Mouse (Mus musculus) thymus, adult 18-20 months (tissue): ENCODE measurements at regions not wholly inside any gene's neighbourhood (a gene's known extent, or its start where the extent isn't known, plus 50 kb on each side); places are given as distances from the start of the nearest gene placed in this dataset.
"Not testable (repeated sequence)": the region's sequence is repeated elsewhere in the genome, so short reads cannot be mapped to it uniquely, and the experiment has no call there.

Experiments
- DNase-seq, 2 experiments: peaks; one replicate each; pipeline ENCODE4 v3.0.0; 2022; ENCODE audit warnings: mixed read lengths in 2 of 2

- no peak for DNase-seq
Measured at GRCm38 (mm10) chr8:126772748-126773147, 172.9 kb downstream of the Tomm20 start.

DNA sequence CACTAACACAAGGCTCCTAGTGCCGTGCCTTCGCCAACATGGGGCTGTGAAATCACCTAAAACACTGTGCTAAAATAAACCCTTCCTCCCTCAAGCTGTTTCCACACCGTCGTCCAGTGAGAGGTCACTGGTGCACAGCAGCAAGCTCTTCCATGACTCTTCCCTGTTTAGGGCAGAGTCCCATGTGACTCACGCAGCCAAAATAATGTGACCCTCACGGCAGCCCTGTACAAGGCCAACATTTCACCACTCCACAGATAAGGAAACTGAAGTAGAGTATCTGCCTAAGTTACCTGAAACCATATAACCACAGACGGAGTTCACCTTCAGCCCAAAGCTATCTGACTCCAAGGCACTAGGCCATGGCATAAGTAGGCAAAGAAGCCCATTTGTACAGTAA lies 173.4 kb downstream of the Tomm20 start:
- no peak for DNase-seq

- not testable (repeated sequence) for DNase-seq
Measured at GRCm38 (mm10) chr8:126770374-126770773, 175.3 kb downstream of the Tomm20 start.

DNA sequence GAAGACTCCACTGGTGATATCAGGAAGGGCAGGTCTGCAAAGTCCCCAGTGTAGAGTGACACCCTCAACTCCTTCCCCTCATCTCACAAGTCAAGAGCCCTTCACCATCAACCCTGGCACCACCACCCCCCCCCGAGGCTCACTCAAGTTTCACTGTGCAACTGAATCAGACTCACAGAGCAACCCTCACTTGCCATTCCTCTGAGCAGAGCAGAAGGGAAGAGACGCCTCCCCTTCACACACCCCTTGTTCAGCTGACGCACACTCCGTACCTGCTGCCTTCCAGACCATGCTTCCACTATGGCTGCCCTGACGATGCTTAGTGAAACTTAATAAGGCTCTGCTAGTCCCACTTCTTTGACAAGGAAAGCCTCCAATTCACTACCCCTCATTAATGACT lies 174.4 kb upstream of the Irf2bp2 start:
- DNase-seq = no peak

GRCm38 (mm10) chr8:126767341-126767740 lies 173.6 kb upstream of the Irf2bp2 start:
- DNase-seq = no peak

DNA sequence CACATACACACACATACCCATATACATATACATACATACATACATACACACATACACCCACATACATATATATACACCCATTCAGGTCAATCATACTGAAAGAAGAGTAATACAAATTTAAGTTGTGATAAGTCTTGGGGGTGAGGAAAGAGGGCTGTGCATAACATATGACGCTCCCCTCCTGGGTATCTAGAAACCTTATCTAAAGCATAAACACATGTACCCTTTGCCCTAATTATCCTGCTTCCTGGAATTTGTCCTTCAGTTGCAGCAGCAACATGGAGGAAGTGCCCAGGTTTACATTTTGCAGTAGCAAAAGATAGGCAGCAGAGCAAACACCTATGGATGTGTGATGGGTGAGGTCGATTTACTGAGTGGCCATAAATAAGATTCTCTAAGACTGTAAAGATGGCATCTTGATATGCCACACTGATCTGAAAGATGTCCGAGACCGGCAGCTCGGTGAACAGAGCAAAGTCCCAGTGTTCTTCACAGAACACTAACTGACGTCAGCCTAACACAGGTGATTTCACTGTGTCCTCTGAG lies 172.0 kb upstream of the Irf2bp2 start:
- no peak for DNase-seq

DNA sequence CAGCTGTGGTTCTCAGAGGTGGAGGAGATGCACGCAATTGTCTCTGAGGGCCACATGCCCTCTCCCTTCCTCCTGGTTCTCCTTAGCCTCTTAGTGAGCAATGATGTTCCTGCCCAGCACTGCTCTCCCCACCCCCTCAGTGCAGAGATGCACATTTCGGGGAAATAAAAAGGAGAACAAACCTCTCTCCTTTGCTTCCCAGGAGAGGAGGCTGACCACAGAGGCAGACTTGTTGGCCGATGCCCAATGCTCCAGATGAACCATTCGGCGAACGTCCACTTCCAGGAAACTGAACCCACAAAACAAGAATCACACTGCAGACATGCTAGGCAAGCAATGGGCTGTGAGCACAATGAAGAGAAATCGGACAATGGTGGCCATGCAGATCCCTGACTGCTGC lies 169.8 kb upstream of the Irf2bp2 start:
- DNase-seq = no peak

- no peak for DNase-seq
Measured at GRCm38 (mm10) chr8:126759711-126760110, 165.9 kb upstream of the Irf2bp2 start.

DNA sequence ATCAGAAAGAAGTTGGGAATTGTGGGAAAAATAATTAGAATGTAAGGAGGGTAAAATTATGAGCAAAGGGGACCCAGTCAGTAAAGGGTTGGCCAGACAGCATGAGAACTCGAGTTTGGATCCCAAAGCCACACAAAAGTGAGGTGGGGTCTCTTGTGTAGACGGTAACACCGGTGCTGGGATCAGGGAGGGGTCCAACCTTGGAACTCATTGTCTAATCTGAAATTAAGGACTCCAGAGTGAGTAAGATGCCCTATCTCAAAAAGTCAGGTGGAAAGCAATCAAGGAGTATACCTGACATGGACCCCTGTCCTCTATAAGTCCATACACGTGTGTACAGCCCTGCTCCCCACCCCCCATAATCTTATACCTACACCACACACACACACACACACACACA lies 165.2 kb upstream of the Irf2bp2 start:
- no peak for DNase-seq

GRCm38 (mm10) chr8:126757951-126758757 lies 164.4 kb upstream of the Irf2bp2 start:
- DNase-seq = peak; percentile 47 to 69

- no peak for DNase-seq
Measured at GRCm38 (mm10) chr8:126756300-126757097, 162.7 kb upstream of the Irf2bp2 start.

- DNase-seq = no peak
Measured at GRCm38 (mm10) chr8:126755669-126756068, 161.9 kb upstream of the Irf2bp2 start.

DNA sequence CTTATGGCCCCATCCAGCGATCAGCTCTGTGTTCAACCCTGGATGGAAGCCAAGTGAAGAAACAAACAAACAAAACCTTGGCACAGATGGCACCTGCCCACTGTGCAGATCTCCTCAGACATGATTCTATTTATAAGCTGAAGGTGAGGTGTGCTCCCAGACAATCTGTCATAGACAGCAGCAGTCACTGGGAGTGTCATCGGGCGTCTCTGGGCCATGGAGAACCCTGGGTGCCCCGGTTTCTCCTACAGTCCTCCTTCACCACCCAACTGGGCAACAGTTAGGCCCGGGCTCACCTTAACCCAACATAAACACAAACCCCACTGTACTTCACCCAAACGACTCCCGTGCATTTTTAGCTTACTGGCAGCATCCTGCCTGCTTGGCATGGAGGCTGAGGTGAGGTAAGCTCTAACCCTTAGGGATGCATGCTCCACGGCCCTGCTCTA lies 160.6 kb upstream of the Irf2bp2 start:
- DNase-seq = no peak

DNA sequence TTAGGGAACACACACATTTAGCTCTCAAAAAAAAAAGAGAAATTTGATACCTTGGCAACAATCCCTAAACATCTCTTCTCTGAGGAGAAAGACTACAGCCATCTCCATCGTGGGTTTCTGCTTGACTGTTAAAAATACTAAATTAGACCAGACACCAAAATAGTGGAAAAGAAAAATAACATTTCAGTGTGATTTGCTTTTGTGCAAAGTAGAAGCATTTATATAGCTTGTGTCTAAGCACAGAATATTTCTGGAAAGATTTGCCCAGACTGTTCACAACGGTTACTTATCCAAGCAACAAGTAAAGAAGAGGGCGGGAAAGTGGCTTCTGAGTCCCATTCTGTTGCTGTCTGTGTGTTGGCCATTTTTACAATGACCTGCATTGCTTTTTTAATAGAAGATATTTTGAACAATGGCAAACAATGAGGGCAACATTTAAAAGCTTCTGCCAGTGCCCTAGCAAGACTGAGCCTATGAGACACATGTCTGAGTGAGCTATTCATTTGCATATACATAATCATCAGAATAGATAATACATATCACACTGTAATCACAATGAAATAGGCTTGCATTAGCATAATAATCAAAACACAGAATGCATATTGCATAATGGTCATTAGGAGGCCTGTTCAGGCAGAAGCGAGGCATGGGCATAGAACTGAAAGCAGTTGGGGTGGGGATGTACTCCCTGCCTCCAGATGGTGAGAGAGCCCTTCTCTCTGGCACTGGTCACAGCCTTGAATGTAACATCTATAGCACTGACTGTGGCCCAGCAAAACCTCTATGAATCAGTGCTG lies 159.5 kb upstream of the Irf2bp2 start:
- no peak for DNase-seq

DNA sequence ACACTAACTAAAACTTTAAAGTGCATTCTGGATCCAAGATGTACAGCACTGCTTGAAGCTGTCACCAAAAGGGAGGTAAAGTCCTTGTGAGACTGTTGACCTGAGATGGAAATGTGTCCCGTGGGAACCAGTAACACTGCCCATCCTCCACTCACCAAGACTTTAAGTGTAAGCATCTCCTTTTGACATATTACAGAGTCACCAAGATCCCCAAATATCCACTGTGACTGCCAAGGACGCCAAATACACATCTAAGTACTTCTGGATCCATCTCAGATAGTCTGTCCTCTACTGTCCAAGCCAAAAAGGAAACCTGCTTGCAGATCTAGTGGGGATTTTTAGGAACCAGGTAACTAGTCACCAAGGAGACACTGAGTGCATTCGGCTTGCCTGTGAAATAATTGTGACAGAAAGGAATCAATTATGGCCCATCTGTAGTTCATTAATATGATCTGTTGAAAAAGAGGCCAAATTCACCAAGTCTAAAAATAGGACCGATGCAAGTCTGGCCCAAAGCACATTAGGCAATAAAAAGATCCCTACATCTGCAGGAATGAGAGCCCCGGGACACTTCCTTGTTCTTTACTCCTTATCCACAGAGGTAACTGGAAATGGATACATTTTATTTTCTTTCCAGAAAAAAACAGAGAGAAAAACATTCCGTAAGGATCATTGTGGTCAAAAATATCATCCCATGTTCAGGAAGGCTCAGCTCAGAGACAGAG lies 157.8 kb upstream of the Irf2bp2 start:
- DNase-seq = no peak

- DNase-seq = no peak
Measured at GRCm38 (mm10) chr8:126745992-126746775, 152.4 kb upstream of the Irf2bp2 start.

DNA sequence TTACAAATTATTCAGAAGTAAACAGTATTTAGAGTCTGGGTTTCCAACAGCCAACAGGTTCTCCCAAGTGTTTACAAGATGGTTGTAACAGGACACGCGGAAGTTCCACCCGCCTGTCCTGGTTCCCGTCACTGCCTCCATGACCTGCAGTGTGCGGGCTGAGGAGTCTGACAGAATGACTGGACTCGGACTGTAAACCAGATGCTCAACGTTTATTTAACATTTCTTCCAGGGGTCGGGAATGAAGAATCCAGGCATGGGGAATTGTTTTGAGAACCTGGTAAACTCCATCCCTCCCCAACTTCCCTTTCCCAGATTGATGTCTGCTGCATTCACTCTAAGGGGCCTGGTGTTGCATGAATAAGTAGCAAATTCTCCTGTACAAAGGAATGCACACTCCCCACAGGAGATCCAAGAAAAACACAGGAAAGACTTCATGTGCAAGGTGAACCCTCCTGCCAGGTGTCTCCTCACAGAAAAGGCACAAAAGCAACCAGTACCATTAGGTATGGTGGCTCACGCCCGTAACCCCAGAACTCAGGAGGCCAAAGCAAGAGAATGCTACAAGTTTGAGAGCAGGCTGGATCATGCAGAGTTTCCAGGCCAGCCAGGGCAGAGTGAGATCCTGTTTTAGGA lies 151.1 kb upstream of the Irf2bp2 start:
- DNase-seq = no peak

GRCm38 (mm10) chr8:126743296-126743695 lies 149.5 kb upstream of the Irf2bp2 start:
- DNase-seq = no peak

DNA sequence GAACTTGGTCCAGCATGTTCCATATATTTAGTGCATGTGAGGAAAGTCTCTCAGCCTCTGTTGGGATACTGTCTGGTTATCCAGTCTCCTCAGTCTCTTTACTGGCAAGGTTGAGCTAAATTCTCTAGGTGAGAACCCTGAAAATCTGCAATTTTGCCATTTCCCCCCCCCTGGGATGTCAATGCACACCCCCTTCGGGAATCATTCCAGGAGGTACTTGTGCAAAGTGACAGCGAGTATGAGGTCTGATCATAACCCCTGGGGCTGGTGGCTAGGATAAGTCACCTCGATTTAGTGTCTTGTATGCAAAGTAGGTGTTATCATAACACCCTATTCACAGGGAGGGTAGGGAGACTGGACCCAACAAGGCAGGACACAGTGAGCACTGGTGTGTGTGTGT lies 148.3 kb upstream of the Irf2bp2 start:
- no peak for DNase-seq

DNA sequence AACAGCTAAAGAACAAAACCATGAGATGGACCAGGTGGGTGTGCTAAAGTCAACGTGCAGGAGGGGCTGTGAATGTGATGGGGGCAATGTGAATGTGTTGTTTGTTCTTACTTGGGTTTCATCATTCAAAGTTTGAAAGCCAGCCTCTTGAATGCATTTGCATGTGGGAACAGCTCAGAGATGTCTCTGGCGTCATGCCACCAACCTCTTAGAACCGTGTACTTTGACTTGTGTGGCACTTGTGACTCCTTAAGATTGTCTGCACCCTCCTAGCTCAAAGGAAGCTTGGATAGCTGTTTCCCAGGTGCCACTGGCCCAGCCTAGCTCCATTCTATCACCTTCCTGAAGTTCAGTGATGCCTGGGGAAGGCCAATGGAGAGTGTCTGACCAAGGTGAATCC lies 147.2 kb upstream of the Irf2bp2 start:
- no peak for DNase-seq

- DNase-seq = no peak
Measured at GRCm38 (mm10) chr8:126739768-126740167, 146.0 kb upstream of the Irf2bp2 start.
